Mouse (Mus musculus) heart, adult 2 months (tissue): Measurements from ENCODE around the gene Ascc3.

Experiments used
- CTCF ChIP-seq: fragments of 200-600 bp; IDR thresholded peaks from 2 replicates; pipeline ENCODE4 v1.8.1; 2022; ENCODE audit warnings: antibody characterized with exemption, mild to moderate bottlenecking, moderate library complexity
- POLR2A ChIP-seq: fragments of 200-500 bp; IDR thresholded peaks from 2 replicates; pipeline ENCODE4 v1.6.1; 2011; ENCODE audit warnings: mild to moderate bottlenecking, low read depth, low read length, control low read depth; ENCODE audit not compliant: insufficient read depth

GRCm38 (mm10) chr10:50763457-50764310 is 171.2 kb downstream of the Ascc3 start:
- TF ChIP-seq POLR2A (no peak), CTCF (no peak)
